Mouse (Mus musculus) embryonic fibroblast, embryonic 13.5 days (primary cell): ENCODE measurements at regions not wholly inside any gene's neighbourhood (a gene's known extent, or its start where the extent isn't known, plus 50 kb on each side); places are given as distances from the start of the nearest gene placed in this dataset.

ENCODE experiments used
- CTCF ChIP-seq: IDR thresholded peaks from 2 replicates; pipeline ENCODE4 v1.5.1; 2011; ENCODE audit warnings: mild to moderate bottlenecking, control low read depth, low read length, moderate library complexity, borderline replicate concordance; ENCODE audit not compliant: insufficient read depth
- POLR2A ChIP-seq: IDR thresholded peaks from 2 replicates; pipeline ENCODE4 v1.6.1; 2011; ENCODE audit warnings: low read depth, mild to moderate bottlenecking, control low read depth, low read length, moderate library complexity

DNA sequence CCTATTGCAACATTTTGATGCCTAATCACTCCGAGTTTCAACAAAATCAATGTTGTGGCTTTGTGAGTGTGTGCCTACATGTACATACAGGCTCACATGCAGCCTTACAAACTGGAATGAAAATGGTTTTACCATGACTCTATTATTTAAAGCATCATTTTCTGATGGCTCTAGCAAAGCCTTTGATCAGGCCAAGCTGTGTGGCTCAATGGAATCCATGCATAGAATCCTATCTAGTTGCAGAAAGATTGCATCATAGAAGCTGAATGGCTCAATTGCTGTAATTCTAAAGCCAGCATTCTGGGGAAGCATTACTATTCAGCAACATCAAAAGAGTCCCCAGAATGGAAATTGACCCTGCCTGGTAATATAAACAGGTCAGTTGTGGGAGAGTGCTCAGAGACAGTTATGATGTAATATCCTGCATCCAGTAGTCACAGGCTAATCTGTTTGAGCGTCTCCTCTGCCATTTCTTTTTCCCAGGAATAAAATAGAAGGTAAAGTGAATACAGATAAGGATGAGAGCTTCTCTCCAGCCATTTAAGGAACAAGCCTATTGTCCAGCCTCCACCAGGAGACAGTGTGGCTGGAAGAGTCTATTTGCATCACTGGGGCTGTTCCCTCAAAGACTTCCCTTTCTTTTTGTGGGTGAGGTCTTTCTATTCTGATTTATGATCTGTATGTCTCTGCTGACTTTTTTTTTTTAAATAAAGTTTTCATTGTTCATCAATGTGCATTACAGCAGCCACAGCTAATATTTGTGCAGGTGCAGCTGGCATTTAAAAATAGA is 98.2 kb upstream of the Fat3 start:
- no peak for TF ChIP-seq CTCF
- TF ChIP-seq POLR2A = no peak
